Mouse (Mus musculus) kidney, adult 18-20 months (tissue): ENCODE data around the gene Plin4.

Experiments used
- DNase-seq: peaks from one replicate; pipeline ENCODE4 v3.0.0; 2021

Gene Plin4

GRCm38 (mm10) chr17:56109219-56110051 is at the start of gene Plin4:
Gene Plin4 (minus strand): TSS chr17:56109803.
- no peak for DNase-seq

- DNase-seq, result peak; percentile 47
Observed at GRCm38 (mm10) chr17:56153643-56154042, 44.0 kb upstream of the Plin4 start.

GRCm38 (mm10) chr17:56149897-56150296 is 40.3 kb upstream of the Plin4 start:
- DNase-seq, result no peak

DNA sequence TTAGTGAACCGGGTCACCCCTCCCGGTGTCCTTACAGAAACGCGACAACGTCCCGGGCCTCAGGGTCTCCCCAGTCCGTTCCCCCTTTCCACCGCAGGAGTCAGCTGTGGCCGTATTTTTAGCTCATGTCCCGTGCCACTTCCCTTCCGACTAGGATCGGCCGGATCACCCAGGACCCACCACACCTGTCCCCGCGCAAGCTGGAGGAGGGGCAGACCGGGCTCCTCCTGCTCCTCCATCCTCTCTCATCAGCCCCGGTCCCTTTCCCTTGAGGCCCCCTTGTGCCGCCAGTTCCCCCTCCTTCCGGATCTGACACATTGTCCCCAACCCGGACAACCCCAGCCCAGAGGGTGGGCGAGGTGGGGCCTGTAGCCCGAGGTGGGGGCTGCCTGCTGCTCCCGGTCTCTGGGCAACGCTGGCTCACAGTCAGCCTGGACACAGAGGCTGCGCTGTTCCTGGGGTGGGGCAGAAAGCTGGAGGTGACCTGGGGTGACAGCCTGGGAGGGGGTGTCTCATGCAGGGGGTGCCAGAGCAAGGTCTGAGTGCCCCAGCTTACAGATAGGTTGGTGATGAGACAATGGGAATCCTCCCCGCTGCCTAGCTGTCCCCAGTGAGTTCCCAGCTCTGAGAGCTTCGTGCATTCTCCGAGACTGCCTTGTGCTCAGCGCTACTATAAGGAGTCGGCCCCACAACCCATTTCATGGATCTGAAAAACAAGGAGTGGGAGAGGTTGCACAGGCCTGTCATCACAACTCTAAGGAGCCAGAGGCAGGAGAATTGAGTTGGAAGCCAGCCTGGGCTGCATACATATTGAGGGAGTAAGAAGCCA is 39.4 kb upstream of the Plin4 start:
- DNase-seq, result no peak

DNA sequence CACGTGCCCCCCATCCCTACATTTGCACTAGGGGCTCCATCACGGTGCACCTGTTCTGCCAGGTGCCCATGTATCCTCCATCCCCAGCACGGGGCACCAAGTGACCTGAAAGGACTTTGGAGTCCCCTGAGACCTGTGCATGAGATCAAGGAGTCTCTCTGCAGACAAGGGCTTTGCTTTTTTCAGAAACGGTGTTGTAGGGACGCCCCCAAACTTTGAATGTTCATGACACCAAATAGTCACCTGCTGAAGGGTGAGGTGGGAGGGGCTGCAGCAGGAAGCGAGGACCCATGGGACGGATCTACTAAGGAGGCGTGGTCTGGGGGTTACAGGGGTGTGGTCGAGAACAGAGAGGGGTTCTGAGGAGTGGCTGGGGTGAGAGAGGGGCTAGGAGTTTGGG is 38.7 kb upstream of the Plin4 start:
- no peak for DNase-seq

DNA sequence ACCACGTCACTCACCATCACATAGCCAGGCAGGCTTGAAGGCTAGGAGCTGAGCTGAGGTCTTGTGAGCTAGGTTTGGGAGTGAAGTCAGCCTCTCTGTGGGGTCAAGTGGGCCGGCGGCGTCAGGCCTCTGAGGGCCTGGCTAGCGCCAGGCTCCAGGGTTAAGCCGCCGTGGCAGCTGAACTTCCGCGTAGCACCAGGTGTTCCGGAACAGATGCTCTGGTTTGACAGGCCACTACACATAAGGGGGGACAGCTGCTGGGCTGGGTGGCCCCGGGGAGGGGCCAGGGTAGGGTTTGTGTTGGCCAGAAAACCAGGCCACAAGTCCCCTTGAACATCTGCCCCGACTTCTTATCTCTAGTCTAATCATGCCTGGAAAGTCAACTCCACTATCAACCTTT is 37.8 kb upstream of the Plin4 start:
- no peak for DNase-seq

GRCm38 (mm10) chr17:56146131-56146530 is 36.5 kb upstream of the Plin4 start:
- no peak for DNase-seq

DNA sequence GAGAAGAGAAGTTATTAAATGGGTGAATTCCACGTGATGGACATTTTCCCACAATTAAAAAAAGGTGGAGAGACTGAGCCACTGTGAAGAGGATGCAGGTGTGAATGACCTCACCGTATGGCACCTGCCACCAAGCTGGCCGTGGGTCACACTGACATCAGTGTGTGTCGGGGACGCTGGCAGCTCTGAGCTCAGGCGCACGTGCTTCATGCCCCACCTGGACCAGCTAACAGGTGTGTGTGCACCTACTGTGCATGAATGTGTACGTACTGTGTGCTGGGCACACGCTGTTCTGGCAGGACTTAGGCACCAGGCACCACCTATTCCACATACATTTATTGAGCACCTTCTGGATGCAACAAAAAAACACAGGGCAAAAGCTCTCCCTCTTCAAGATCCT is 34.9 kb upstream of the Plin4 start:
- no peak for DNase-seq

DNA sequence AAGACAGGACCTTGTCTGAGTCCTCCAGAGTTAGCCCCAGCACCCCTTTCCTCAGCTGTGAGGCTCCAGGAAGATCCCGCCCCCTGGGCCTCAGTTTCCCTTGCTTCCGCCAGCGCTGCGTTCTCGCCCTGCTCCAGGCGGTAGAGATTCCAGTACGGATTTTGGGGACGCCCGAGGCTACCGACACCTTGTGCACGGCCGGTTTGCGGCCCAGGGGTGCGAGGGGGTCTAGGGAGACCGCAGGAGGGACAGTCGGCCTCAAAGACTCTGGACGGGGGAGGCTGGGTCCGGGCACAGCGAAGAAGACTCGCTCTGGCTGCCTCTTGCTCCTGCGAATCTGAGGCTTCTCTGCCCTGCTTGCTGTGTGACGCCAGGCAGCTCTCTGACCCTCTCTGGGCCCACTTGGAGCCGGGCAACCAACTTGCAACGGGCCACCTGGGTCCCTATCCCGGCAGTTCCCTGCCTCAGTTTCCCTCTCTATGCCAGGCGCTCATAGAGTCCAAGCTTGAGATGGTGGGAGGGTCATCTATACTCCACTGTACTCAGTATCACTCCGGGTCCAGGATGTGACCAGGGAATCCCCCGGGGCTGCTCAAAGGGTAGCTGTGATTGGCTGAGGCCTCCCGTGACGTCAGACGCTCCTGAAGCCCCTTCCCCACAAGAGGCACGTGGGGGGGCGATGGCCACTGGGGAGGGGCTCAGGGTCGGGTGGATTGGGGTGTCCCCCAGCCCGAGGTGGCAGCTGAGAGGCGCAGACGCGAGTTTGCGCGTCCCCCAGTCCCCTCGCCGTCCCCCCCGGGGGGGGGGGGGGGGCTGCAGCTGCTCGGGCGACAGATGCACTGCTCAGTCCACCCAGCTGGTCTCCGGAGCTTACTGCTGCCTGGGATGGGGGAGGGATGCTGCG is 32.4 kb upstream of the Plin4 start:
- DNase-seq, result no peak

DNA sequence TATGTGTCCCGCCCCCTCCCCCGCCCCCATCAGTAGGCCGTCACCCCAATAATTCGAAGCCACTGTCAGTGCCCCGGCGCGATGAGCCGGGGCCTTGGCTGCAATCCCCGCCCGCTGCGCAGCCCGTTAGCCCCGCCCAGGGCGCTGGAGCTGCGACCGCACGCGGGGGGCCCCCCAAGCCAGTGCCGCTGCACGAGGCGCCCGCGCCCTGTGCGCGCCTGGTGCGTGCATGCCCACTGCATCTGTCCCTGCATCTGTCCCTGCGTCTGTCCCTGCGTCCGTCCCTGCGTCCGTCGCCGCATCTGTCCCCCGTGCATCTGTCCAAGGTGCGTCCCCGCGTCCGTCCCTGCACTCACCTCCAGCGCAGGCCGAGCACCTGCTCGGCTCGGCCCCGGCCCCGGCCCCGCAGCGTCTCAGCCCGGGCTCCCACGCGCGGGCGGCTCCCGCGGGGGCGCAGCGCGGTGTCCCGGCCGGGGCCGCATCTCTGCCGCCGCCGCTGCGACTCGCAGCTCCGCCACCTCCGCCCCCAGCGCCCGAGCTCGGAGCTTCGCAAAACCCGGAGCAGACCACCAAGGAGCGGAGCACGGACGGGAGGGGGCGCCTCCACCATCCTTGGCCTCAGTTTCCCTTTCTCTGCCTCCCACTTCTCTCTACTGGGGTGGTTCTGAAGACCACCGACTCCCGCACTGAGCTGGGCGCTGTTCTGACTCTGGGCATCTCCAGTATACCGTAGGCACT is 30.4 kb upstream of the Plin4 start, which contains the start of gene Sema6b:
TSS of gene Sema6b (minus strand) at position 486 of the 738 bp plus-strand sequence.
- DNase-seq, result peak; percentile 43

- DNase-seq, result no peak
Observed at GRCm38 (mm10) chr17:56139355-56139754, 29.8 kb upstream of the Plin4 start.

- no peak for DNase-seq
Observed at GRCm38 (mm10) chr17:56137839-56138613, 28.4 kb upstream of the Plin4 start.

GRCm38 (mm10) chr17:56136558-56136957 is 27.0 kb upstream of the Plin4 start:
- no peak for DNase-seq

GRCm38 (mm10) chr17:56134463-56134971 is 24.9 kb upstream of the Plin4 start:
- DNase-seq, result peak; percentile 79

DNA sequence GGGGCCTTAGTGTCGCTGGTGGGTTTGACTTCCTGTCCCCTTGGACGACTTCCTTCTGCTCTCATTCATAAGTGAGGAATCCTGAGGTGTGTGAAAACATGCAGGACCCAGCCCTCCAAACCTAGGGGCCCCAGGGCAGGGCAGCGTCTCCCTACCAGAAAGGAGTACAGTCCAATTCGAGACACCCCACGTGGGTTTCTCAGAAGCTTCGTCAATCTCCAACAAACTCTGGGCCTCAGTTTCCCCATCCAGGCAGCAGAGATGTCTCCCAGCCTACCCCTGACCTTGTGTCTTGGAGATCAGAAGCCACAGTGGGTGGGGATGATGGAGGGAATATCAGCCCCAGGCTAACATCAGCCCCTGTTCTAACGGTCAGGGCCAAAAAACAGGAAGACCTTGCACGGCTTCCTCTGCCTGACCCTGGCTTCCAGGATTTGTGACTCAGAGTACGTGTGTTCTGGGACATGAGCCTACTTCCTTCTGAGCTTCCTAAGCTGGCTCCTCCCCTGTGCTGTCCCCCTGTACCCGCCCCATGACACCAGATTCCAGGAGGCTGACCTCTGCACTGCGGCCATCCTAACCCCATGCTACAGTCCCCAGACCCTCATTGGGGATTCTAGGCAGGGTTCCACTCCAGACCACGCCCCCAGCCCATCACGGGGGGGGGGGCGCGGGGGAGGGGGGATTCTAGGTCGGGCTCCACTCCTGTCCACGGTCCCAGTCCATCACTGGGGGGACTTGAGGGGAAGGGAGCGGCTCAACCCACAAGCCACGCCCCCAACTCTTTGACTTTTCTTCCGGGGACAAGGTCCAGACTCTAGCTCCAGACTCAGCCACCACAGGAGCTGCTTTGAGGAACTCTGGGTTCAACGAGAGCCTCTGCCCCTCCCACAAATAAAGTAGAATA is 24.1 kb upstream of the Plin4 start:
- DNase-seq, result peak; percentile 77

GRCm38 (mm10) chr17:56132661-56133060 is 23.1 kb upstream of the Plin4 start:
- peak; percentile 77 for DNase-seq

DNA sequence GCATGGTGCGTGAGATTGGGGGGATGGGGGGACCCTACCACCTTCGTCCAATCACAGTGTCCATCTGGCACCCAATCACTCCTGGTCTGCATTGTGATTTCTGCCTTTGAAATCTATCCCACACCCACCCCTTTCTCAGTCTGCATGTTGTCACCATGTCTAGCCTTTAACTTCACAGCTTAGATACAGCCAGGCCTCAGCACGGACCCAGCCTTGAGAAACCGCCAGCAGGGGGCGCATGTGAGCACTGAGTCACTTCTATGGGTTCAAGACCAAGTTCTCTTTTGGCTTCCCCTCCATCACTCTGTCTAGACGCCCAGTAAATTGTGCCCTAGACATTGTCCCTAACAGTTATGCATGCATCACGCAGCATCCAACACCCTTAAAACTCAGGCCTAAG is 22.2 kb upstream of the Plin4 start:
- DNase-seq, result peak; percentile 76

DNA sequence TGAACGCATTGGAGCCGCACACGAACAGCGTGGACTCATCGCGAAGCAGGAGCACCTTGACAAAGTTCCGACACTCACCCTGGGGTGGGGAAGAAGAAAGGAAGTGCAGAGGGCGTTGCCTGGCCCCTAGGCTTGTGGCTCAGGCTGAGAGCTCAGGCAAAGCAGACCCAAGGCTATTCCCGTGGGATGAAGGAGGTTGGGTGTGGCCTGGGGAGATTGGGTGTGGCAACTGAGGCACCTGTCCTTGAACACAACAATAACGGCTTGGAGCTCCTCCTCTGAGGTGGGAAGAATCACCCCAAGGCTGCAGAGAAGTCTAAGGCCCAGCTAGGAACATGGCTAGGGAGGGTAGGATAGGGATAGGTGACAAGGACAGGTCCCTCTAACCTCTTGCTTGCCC is 21.5 kb upstream of the Plin4 start:
- no peak for DNase-seq

DNA sequence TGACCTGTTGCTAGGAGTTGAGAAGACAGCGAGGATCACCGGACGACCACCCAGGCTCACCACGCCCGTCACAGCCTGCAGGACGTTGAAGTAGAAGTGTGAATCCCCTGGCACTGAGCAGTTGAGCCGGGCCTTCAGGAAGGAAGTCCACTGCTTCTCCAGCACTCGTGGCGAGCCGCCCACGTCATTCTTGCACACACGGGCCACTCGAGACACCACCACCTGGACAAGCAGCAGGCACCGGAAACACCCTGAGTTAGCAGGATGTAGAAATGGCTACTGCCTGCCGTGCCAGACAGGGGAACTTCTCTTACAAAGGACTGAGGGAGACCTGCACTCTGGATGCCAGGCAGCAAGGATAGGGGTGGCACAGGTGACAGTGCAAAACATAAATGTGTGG is 18.6 kb upstream of the Plin4 start:
- no peak for DNase-seq

DNA sequence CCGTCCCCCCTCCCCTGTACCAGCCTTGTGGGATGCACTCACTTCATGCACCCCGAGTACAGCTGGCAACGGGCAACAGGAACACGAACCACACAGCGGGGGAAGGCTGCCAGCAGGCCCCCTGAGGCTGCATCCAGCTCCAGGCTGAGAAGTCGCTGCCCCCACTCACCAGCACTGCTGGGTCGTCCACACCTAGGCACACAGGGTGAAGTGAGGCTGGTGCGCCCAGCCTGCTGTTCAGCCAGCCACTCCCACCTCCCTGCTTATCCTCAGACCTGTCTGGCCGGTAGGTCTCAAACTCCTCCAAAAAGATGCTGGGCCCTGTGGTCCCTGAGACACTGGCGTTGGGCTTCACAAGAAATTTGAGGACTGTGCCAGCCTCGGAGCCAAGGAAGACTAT is 16.6 kb upstream of the Plin4 start:
- no peak for DNase-seq
